Mouse (Mus musculus): ENCODE data around the gene Alg12. TPM values are rescaled to one million over a fixed set of nuclear protein-coding genes. Genes with fewer than 3 reads are reported as not detected.
"Not testable (repeated sequence)": the region's sequence is repeated elsewhere in the genome, so short reads cannot be mapped to it uniquely, and the experiment has no call there.

The Alg12 gene
- polyA plus RNA-seq, 1 experiment from 2014 or later = 8.3 TPM

GRCm38 (mm10) chr15:88823376-88823775, 4.3 kb upstream of the Alg12 start:
- Histone ChIP-seq H3K4me3 (replicated peaks) (no peak overlapping the region), H3K4me2 (no peak overlapping the region), H3K27ac (no peak overlapping the region), H3K9ac (no peak overlapping the region), H3K27me3 (no peaks in the 10 kb centered on the region), H3K4me1 (peaks cover 19% of the 10 kb centered on the region), H3K9me3 (no peaks in the 10 kb centered on the region), H3K36me3 (replicated peaks) (peaks cover 66% of the 10 kb centered on the region)
- WGBS = 91% methylated on average over 5 of the region's 5 CpGs
- ATAC-seq (ENCODE audit: low FRiP score) = no peak

GRCm38 (mm10) chr15:88822513-88822912, 3.4 kb upstream of the Alg12 start:
- 96% methylated on average over 7 of the region's 7 CpGs for WGBS
- Histone ChIP-seq H3K36me3 (replicated peaks) (peaks cover 64% of the 10 kb centered on the region), H3K27ac (no peak overlapping the region)

DNA sequence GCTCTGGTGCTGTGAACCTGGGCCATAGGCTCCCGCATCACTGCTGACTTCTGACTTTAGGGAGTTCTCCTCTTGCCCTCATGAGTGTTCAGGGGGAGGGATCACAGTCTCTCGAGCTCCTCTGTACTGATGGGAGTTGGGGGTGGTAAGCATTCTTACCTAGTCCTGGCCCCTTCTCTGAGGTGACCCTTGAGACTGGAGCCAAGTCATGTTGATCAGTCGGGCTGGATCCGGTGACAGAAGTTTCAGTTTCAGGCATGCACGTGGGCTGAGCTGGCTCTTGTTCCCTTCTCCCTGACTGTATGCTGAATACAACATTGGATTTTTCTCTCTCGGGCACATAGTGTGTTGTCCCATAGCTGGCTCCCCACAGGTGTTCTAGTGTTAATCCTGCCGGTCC, 2.3 kb upstream of the Alg12 start:
- Histone ChIP-seq H3K9me3 (no peaks in the 10 kb centered on the region), H3K4me3 (replicated peaks) (no peak overlapping the region), H3K27ac (no peak overlapping the region), H3K36me3 (replicated peaks) (peaks cover 53% of the 10 kb centered on the region), H3K4me1 (peaks cover 21% of the 10 kb centered on the region), H3K4me2 (no peak overlapping the region), H3K9ac (no peak overlapping the region), H3K27me3 (no peaks in the 10 kb centered on the region)
- WGBS = 85% methylated on average over 7 of the region's 7 CpGs
- ATAC-seq (ENCODE audit: low FRiP score) = no peak

More at GRCm38 (mm10) chr15:88822513-88822912, 3.4 kb upstream of the Alg12 start:
- Histone ChIP-seq H3K4me3 (replicated peaks) (no peak overlapping the region), H3K4me1 (peaks cover 21% of the 10 kb centered on the region), H3K27me3 (no peaks in the 10 kb centered on the region), H3K9ac (no peak overlapping the region), H3K9me3 (no peaks in the 10 kb centered on the region), H3K4me2 (no peak overlapping the region)
- no peak for ATAC-seq (ENCODE audit: low FRiP score)

GRCm38 (mm10) chr15:88819906-88820303, 787 bp upstream of the Alg12 start:
- ATAC-seq (ENCODE audit: low FRiP score) = no peak
- Histone ChIP-seq H3K4me2 (peak overlapping the region; percentile 95), H3K9ac (peak overlapping the region; percentile 84), H3K9me3 (no peaks in the 10 kb centered on the region), H3K4me1 (peaks cover 21% of the 10 kb centered on the region), H3K27me3 (no peaks in the 10 kb centered on the region), H3K27ac (peak overlapping the region; percentile 48; the same call in 1 of the 2 replicates), H3K36me3 (replicated peaks) (peaks cover 49% of the 10 kb centered on the region), H3K4me3 (replicated peaks) (peak overlapping the region; percentile 71)
- WGBS = 1% methylated on average over 23 of the region's 23 CpGs

DNA sequence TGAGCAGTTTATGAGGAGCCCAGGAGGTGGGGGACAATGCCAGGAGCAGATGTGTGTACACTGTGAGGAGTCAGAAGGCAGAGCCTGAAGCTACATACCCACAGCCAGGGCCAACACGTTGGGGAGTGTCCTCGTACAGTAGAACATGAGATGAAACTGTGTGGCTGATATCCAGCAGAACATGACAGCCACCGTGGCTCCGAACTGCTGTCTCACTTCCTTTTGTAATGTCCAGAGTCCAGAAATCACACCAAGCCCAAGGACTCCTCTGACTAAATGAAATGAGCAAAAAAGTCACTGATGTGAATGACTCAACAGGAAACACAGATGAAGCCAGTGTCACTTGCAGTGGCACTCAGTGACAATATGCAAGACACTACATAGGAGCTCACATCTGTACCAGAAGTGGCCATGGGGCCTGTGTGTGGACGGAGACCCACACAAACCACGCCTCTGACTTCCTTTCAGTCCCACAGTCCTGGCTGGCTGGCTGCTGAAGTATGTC, 3.9 kb downstream of the Alg12 start:
- WGBS = 88% methylated on average over 6 of the region's 6 CpGs
- peaks cover 43% of the 10 kb centered on the region for H3K36me3 ChIP-seq (replicated peaks)
- H3K4me1 ChIP-seq = peaks cover 8% of the 10 kb centered on the region

GRCm38 (mm10) chr15:88814411-88815047, 4.6 kb downstream of the Alg12 start:
- no peak for ATAC-seq (ENCODE audit: low FRiP score)
- no peak overlapping the region for H3K4me3 ChIP-seq (replicated peaks)
- 95% methylated on average over 11 of the region's 11 CpGs for WGBS
- peaks cover 5% of the 10 kb centered on the region for H3K4me1 ChIP-seq
- H3K27ac ChIP-seq = no peak overlapping the region
- H3K4me2 ChIP-seq = no peak overlapping the region
- H3K9ac ChIP-seq = no peak overlapping the region
- H3K27me3 ChIP-seq = no peaks in the 10 kb centered on the region
- no peaks in the 10 kb centered on the region for H3K9me3 ChIP-seq
- H3K36me3 ChIP-seq (replicated peaks) = peaks cover 45% of the 10 kb centered on the region

More for the DNA sequence above, 3.9 kb downstream of the Alg12 start:
- H3K4me2 ChIP-seq = no peak overlapping the region
- H3K27ac ChIP-seq = no peak overlapping the region
- H3K27me3 ChIP-seq = no peaks in the 10 kb centered on the region
- H3K4me3 ChIP-seq (replicated peaks) = no peak overlapping the region
- ATAC-seq (ENCODE audit: low FRiP score) = no peak
- no peaks in the 10 kb centered on the region for H3K9me3 ChIP-seq
- H3K9ac ChIP-seq = no peak overlapping the region

- whole genome bisulfite sequencing = 89% methylated on average over 2 of the region's 2 CpGs
- not testable (repeated sequence) for H3K4me3 ChIP-seq (replicated peaks)
- peaks cover 45% of the 10 kb centered on the region for H3K36me3 ChIP-seq (replicated peaks)
These were observed 5.2 kb downstream of the Alg12 start for GRCm38 (mm10) chr15:88813873-88814272.

GRCm38 (mm10) chr15:88813262-88813661, 5.9 kb downstream of the Alg12 start:
- Histone ChIP-seq H3K9me3 (no peaks in the 10 kb centered on the region), H3K27ac (no peak overlapping the region), H3K4me3 (replicated peaks) (no peak overlapping the region), H3K4me2 (no peak overlapping the region), H3K9ac (no peak overlapping the region), H3K4me1 (peaks cover under 1% of the 10 kb centered on the region), H3K27me3 (no peaks in the 10 kb centered on the region), H3K36me3 (replicated peaks) (peaks cover 45% of the 10 kb centered on the region)
- no peak for ATAC-seq (ENCODE audit: low FRiP score)
- WGBS = 83% methylated on average over 3 of the region's 3 CpGs

More at GRCm38 (mm10) chr15:88813873-88814272, 5.2 kb downstream of the Alg12 start:
- not testable (repeated sequence) for H3K27me3 ChIP-seq; H3K9me3 ChIP-seq; H3K4me2 ChIP-seq; ATAC-seq (ENCODE audit: low FRiP score); H3K9ac ChIP-seq; H3K4me1 ChIP-seq; H3K27ac ChIP-seq

- Histone ChIP-seq H3K27ac (no peak overlapping the region), H3K9ac (no peak overlapping the region), H3K9me3 (no peaks in the 10 kb centered on the region), H3K27me3 (no peaks in the 10 kb centered on the region), H3K4me3 (replicated peaks) (no peak overlapping the region), H3K36me3 (replicated peaks) (peaks cover 58% of the 10 kb centered on the region), H3K4me1 (no peaks in the 10 kb centered on the region), H3K4me2 (no peak overlapping the region)
- no peak for ATAC-seq (ENCODE audit: low FRiP score)
- 89% methylated on average over 2 of the region's 2 CpGs for WGBS
These were observed 8.7 kb downstream of the Alg12 start for GRCm38 (mm10) chr15:88810369-88810768.

GRCm38 (mm10) chr15:88808121-88808520, 11.0 kb downstream of the Alg12 start:
- no peaks in the 10 kb centered on the region for H3K4me1 ChIP-seq
- 87% methylated on average over 8 of the region's 8 CpGs for WGBS

DNA sequence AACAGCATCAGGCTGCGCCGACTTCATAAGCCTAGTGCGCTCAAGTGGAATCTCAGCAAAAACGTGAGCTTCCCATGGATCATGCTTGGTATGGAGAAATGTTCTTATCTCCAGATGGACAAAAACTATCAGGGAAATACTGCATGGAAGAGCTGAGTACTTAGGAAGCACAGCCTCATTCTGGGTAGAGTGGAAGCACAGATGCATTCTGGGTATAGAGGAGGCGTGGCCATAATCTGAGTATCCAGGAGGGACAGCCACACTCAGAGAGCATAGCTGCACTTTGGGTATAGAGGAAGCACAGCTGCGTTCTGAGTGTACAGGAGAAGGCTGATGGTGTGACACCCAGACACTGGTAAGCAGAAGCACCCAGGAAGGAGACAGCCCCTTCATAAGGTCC, 16.8 kb downstream of the Alg12 start:
- Histone ChIP-seq H3K4me2 (no peak overlapping the region), H3K9me3 (no peaks in the 10 kb centered on the region), H3K4me1 (no peaks in the 10 kb centered on the region), H3K4me3 (replicated peaks) (no peak overlapping the region), H3K27ac (no peak overlapping the region), H3K36me3 (replicated peaks) (peaks cover 29% of the 10 kb centered on the region), H3K27me3 (no peaks in the 10 kb centered on the region), H3K9ac (no peak overlapping the region)
- 87% methylated on average over 6 of the region's 6 CpGs for WGBS
- no peak for ATAC-seq (ENCODE audit: low FRiP score)

More at GRCm38 (mm10) chr15:88808121-88808520, 11.0 kb downstream of the Alg12 start:
- Histone ChIP-seq H3K27ac (no peak overlapping the region), H3K27me3 (no peaks in the 10 kb centered on the region), H3K9me3 (no peaks in the 10 kb centered on the region), H3K9ac (no peak overlapping the region), H3K4me2 (no peak overlapping the region), H3K36me3 (replicated peaks) (peaks cover 53% of the 10 kb centered on the region), H3K4me3 (replicated peaks) (no peak overlapping the region)
- ATAC-seq (ENCODE audit: low FRiP score) = no peak

DNA sequence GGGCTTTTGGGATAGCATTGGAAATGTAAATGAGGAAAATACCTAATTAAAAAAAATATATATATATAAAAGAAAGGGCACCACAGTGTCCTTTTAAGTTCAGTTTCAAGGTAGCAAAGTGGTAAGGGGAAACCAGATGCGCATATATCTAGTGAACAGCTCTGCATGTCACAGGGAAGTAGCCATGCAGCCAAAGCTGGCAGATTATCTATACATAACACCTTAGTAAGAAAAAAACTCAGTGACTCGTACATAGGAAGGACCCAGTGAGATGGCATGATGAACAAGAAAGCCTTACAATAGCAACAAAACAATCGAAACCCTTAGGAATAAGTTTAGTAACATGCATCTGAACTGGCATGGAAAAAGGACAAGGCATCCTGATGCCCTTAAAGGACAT, 17.2 kb downstream of the Alg12 start:
- Histone ChIP-seq H3K36me3 (replicated peaks) (peaks cover 29% of the 10 kb centered on the region), H3K9me3 (no peaks in the 10 kb centered on the region), H3K9ac (no peak overlapping the region), H3K4me2 (no peak overlapping the region), H3K27ac (no peak overlapping the region), H3K27me3 (no peaks in the 10 kb centered on the region), H3K4me3 (replicated peaks) (no peak overlapping the region), H3K4me1 (no peaks in the 10 kb centered on the region)
- ATAC-seq (ENCODE audit: low FRiP score) = no peak
- 96% methylated on average over 3 of the region's 3 CpGs for WGBS

GRCm38 (mm10) chr15:88800921-88801354, 18.2 kb downstream of the Alg12 start:
- no peaks in the 10 kb centered on the region for H3K9me3 ChIP-seq
- H3K9ac ChIP-seq = no peak overlapping the region
- no peaks in the 10 kb centered on the region for H3K27me3 ChIP-seq
- ATAC-seq (ENCODE audit: low FRiP score) = no peak
- H3K4me3 ChIP-seq (replicated peaks) = no peak overlapping the region
- H3K4me2 ChIP-seq = no peak overlapping the region
- H3K27ac ChIP-seq = no peak overlapping the region
- WGBS = 85% methylated on average over 6 of the region's 6 CpGs
- H3K36me3 ChIP-seq (replicated peaks) = peaks cover 22% of the 10 kb centered on the region
- H3K4me1 ChIP-seq = no peaks in the 10 kb centered on the region

Measured in forebrain, embryonic 12.5 days (tissue).